Comparison of ENCODE assay signal across 30 mouse cellular contexts in the genomic region with DNA sequence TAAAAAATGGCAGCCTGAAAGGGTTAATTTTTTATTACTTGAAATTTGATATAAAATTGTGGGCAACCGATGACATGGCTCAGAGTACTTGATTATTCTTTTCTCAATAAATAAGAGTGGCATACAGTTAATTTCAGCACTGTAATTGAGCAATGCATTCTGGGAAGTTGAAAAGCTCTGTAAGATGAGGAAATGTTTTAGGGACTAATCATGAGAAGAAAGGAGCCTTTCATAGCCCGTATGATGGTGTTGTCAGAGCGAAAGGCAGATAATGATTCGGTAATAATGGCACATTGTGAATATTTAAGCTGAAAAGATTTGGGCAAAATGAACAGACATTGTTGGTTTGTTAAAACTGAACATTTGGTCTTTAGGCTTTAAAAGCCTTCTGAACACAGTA.
A peak's percentile ranks its signal among the peaks of the same experiment; 100 is the strongest.
DNase-seq lines count a peak whose midpoint lies in the region; ATAC-seq and TF ChIP-seq lines count a peak whose summit lies in the region.
"Had no signal": no experiment of that assay in that cellular context is flagged by ENCODE, and none has a peak within 500 bp of the region (broad histone marks: within the 10 kb centered on the region; RNA-seq: fewer than 3 reads in every experiment).

No protein-coding gene starts in this region.

- DNase-seq in gastrocnemius, adult 2 months = no peak
- DNase-seq in gastrocnemius, postnatal 10 days = no peak
- peak; percentile 71 for DNase-seq in retina, postnatal 1 day
- no peak for DNase-seq in retina, embryonic 14.5 days (ENCODE audit: low spot score)
- no peak for DNase-seq in kidney, adult 18-20 months
- no peak for DNase-seq in heart, adult 18-20 months
- DNase-seq: adrenal gland, adult 2 months; adrenal gland, postnatal 36 days; cerebellum, adult 9-10 months; cerebellum, postnatal 36 days; gastrocnemius, postnatal 36 days; heart, postnatal 14 days; kidney, adult 2 months; kidney, postnatal 4 days; lung, embryonic 14.5 days; lung, postnatal 36 days; right cerebral cortex, postnatal 25 days had no signal

- H3K27ac ChIP-seq in gastrocnemius, adult 2 months = peak overlapping the region; percentile 2; the same call in 1 of the 2 replicates
- peak overlapping the region; percentile 54; the same call in 1 of the 2 replicates for H3K27ac ChIP-seq in forebrain, embryonic 15.5 days (replicated peaks)
- H3K27ac ChIP-seq: hindbrain, embryonic 10.5 days; kidney, postnatal 0 days; liver, embryonic 15.5 days; midbrain, embryonic 12.5 days; stomach, embryonic 15.5 days had no signal

- H3K4me3 ChIP-seq in gastrocnemius, adult 2 months = no peak overlapping the region
- no peak overlapping the region for H3K4me3 ChIP-seq in forebrain, embryonic 15.5 days
- H3K4me3 ChIP-seq: embryonic facial prominence, embryonic 13.5 days; erythroblast, embryonic 14.5 days; hindbrain, embryonic 10.5 days; limb, embryonic 12.5 days; liver, embryonic 15.5 days; megakaryocyte, embryonic 14.5 days; midbrain, embryonic 12.5 days; neural tube, embryonic 13.5 days; stomach, embryonic 15.5 days had no signal

- intact Hi-C loops in gastrocnemius, adult 2 months (cut with DNase I) = loop anchor here (5.0 kb wide), 2 partner anchors 34 to 129 kb away; a partner anchor contains a TSS

- 12% methylated on average over 4 of the region's 4 CpGs for WGBS in forebrain, embryonic 15.5 days

- no peak for TF ChIP-seq CTCF in gastrocnemius, adult 2 months (IDR thresholded peaks at IDR 0.05)

- no peaks in the 10 kb centered on the region for H3K27me3 ChIP-seq in forebrain, embryonic 15.5 days
- H3K27me3 ChIP-seq: embryonic facial prominence, embryonic 13.5 days; limb, embryonic 12.5 days; liver, embryonic 15.5 days; megakaryocyte, embryonic 14.5 days; midbrain, embryonic 12.5 days; neural tube, embryonic 13.5 days; stomach, embryonic 15.5 days had no signal

- H3K4me1 ChIP-seq in forebrain, embryonic 15.5 days = peaks cover 59% of the 10 kb centered on the region
- H3K4me1 ChIP-seq: hindbrain, embryonic 10.5 days; stomach, embryonic 15.5 days had no signal

- H3K4me2 ChIP-seq in forebrain, embryonic 15.5 days (replicated peaks) = no peak overlapping the region
- H3K4me2 ChIP-seq: embryonic facial prominence, embryonic 13.5 days; limb, embryonic 12.5 days; liver, embryonic 15.5 days; lung, embryonic 14.5 days; midbrain, embryonic 12.5 days; neural tube, embryonic 13.5 days; stomach, embryonic 15.5 days had no signal

- no peaks in the 10 kb centered on the region for H3K9me3 ChIP-seq in forebrain, embryonic 15.5 days
- H3K9me3 ChIP-seq: embryonic facial prominence, embryonic 13.5 days; hindbrain, embryonic 10.5 days; limb, embryonic 12.5 days; liver, embryonic 15.5 days; midbrain, embryonic 12.5 days; neural tube, embryonic 13.5 days; stomach, embryonic 15.5 days had no signal

- H3K9ac ChIP-seq in forebrain, embryonic 15.5 days (replicated peaks) = no peak overlapping the region
- H3K9ac ChIP-seq: embryonic facial prominence, embryonic 13.5 days; limb, embryonic 12.5 days; liver, embryonic 15.5 days; lung, embryonic 14.5 days; midbrain, embryonic 12.5 days; neural tube, embryonic 13.5 days; stomach, embryonic 15.5 days had no signal

- ATAC-seq in forebrain, embryonic 15.5 days (replicated peaks) = no peak
- ATAC-seq: CD4-positive, CD25-positive, alpha-beta regulatory T cell, adult 4 months; hindbrain, embryonic 16.5 days had no signal

- H3K36me3 ChIP-seq in forebrain, embryonic 15.5 days = no peaks in the 10 kb centered on the region
- H3K36me3 ChIP-seq: embryonic facial prominence, embryonic 13.5 days; hindbrain, embryonic 10.5 days; liver, embryonic 15.5 days; midbrain, embryonic 12.5 days; neural tube, embryonic 13.5 days; stomach, embryonic 15.5 days had no signal
